Mouse (Mus musculus) forebrain, embryonic 11.5 days (tissue): Measurements from ENCODE around the gene Nav2. TPM values are rescaled to one million over a fixed set of nuclear protein-coding genes. Genes with fewer than 3 reads are reported as not detected.
A peak's percentile ranks its signal among the peaks of the same experiment; 100 is the strongest.

Experiments
- ATAC-seq: fragments of 200-750 bp; cut with Nextera tagmentation; replicated peaks from 2 replicates; pipeline ENCODE4 v1.8.0; 2017; ENCODE audit warnings: moderate TSS enrichment; ENCODE audit not compliant: low FRiP score
- DNase-seq: peaks from one replicate; pipeline ENCODE4 v3.0.0-alpha.2; 2017; ENCODE audit warnings: low spot score
- H3K27ac ChIP-seq: fragments of 300-500 bp; sonication (generic); 2 replicates; pipeline ENCODE4 v1.5.1; 2014; ENCODE audit warnings: low read depth, low read length
- H3K27me3 ChIP-seq: fragments of 300-500 bp; sonication (generic); 2 replicates; pipeline ENCODE4 v1.6.1; 2014; ENCODE audit warnings: mild to moderate bottlenecking, low read length, mixed read lengths; ENCODE audit not compliant: control insufficient read depth, insufficient read depth
- H3K36me3 ChIP-seq: fragments of 300-500 bp; sonication (generic); 2 replicates; pipeline ENCODE4 v1.6.1; 2014; ENCODE audit warnings: mild to moderate bottlenecking, low read length, moderate library complexity, mixed read lengths; ENCODE audit not compliant: control insufficient read depth, insufficient read depth
- H3K4me1 ChIP-seq: fragments of 300-500 bp; sonication (generic); replicated peaks from 2 replicates; pipeline ENCODE4 v1.6.1; 2014; ENCODE audit warnings: low read length, mixed read lengths; ENCODE audit not compliant: control insufficient read depth, insufficient read depth
- H3K4me2 ChIP-seq: fragments of 300-500 bp; sonication (generic); 2 replicates; pipeline ENCODE4 v1.6.1; 2014; ENCODE audit warnings: low read depth, mild to moderate bottlenecking, low read length, moderate library complexity, mixed read lengths; ENCODE audit not compliant: severe bottlenecking
- H3K4me3 ChIP-seq: fragments of 300-500 bp; sonication (generic); 2 replicates; pipeline ENCODE4 v1.5.1; 2014; ENCODE audit warnings: low read depth, low read length
- H3K9ac ChIP-seq: fragments of 300-500 bp; sonication (generic); 2 replicates; pipeline ENCODE4 v1.6.1; 2014; ENCODE audit warnings: low read length
- H3K9me3 ChIP-seq: fragments of 300-500 bp; sonication (generic); 2 replicates; pipeline ENCODE4 v1.6.1; 2016; ENCODE audit warnings: low read length, mixed read lengths; ENCODE audit not compliant: control insufficient read depth
- WGBS: fragments of 180-500 bp; shearing (Covaris S2); extraction: QIAGEN DNeasy Blood & Tissue Kit; methylation state at CpG from one replicate; pipeline ENCODE4 v1.1.7; 2014; 5-methylcytosine and 5-hydroxymethylcytosine counted together
- polyA plus RNA-seq: library from polyadenylated mRNA; unstranded; fragments of >200 nt; fragmentation: Nextera tagmentation; extraction: Ambion mirVana; gene quantifications from 2 replicates; pipeline ENCODE4 v1.2.1, GENCODE M21; 2014

Gene Nav2
- polyA plus RNA-seq, 1 experiment from 2014 or later = 7.2 TPM

DNA sequence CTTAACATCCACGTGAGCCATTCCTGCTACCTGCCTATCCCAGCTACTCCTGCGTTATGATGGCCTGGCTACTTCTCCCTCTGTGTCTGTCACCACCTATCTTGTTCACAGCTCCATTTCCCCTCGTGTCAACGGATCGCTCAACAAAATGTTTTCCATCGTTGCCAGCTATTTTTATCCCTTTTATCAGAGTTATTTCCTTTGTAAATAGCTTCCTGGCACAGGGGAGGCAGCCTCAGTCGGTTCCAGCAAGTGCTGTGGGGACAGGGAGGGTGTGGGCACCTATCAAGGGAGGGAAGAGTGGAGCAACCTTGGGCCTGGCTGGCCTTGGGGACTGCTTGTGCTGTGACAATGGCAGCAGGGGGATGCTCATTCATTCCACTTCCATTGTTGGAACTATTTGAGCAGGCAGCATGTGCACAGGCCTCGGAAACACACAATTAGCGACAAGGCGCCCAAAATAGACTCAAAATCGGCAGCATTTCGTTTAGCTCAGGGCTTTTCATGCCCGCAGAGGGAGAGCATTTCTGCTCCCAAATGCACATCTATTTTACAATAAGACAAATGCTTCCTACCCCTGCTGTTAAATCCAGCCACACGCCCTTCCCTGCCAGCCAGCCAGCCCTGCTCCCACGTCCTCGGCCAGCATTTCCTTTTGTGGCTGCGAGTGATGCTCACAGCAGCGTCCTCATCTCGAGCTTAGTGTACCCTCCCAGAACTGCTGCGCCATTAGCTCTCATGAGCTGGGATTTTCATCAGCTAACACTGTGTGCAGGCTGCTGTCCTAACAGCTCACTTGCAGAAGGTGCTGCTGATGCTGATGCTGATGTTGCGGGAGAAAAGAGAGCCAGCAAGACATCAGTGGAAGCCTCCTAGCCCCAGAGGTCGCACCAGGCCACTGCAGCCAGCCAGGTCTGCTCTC lies 237.5 kb downstream of the Nav2 start:
- no peak overlapping the region for H3K4me2 ChIP-seq
- H3K27ac ChIP-seq = no peak overlapping the region
- H3K4me1 ChIP-seq = peaks cover 2% of the 10 kb centered on the region; the same call in 1 of the 2 replicates
- H3K9me3 ChIP-seq = no peaks in the 10 kb centered on the region; the same call in 1 of the 2 replicates
- no peaks in the 10 kb centered on the region for H3K27me3 ChIP-seq
- DNase-seq (no peak), ATAC-seq (no peak; the same call in 1 of the 2 replicates)
- H3K4me3 ChIP-seq = no peak overlapping the region
- WGBS = 42% methylated on average over 22 of the region's 22 CpGs
- H3K9ac ChIP-seq = no peak overlapping the region
- no peaks in the 10 kb centered on the region for H3K36me3 ChIP-seq

DNA sequence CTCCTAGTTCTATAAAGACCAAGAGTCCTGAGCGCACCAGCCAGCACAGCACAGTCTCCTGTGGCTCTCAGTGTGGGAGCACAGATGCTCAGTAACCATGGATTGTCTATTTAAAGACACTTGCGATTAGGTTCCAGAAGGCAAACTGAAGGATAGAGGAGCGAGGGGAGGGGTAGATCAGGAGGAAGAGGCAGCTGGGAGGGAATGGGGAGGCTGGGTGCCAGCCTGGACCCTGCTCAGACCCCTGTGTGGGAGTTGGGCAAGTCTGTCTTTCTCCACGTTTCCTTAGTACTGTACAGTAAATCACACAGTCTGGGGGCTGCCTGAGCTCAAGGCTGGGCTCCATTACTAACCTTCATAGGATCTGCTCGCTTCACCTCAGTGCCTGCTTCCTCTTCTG lies 243.8 kb downstream of the Nav2 start:
- no peaks in the 10 kb centered on the region for H3K9me3 ChIP-seq
- no peak overlapping the region for H3K9ac ChIP-seq
- H3K4me3 ChIP-seq = no peak overlapping the region
- H3K36me3 ChIP-seq = no peaks in the 10 kb centered on the region
- no peaks in the 10 kb centered on the region for H3K27me3 ChIP-seq
- ATAC-seq (no peak; the same call in 1 of the 2 replicates), DNase-seq (no peak)
- no peaks in the 10 kb centered on the region for H3K4me1 ChIP-seq
- 82% methylated on average over 5 of the region's 5 CpGs for WGBS
- H3K4me2 ChIP-seq = no peak overlapping the region
- no peak overlapping the region for H3K27ac ChIP-seq

DNA sequence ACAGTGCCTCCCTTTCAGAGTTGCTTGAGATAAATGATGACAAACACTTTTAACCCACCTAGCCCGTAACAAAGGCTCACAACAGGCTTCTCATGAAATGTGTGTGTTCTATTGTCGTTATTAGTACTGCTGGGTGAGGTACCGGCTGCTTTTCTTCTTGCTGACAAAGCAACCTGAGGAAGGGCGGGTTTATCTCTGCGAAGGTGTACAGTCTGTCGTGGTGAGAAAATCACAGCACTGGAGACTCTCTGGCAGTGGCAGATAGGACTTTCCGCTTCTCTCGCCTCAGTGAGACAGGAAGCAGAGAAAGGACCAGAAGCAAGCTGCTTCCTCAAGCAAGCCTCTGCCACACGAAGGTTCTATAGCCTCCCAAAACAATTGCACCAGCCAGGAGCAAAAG lies 244.2 kb downstream of the Nav2 start:
- H3K27me3 ChIP-seq = no peaks in the 10 kb centered on the region
- 82% methylated on average over 9 of the region's 9 CpGs for WGBS
- H3K4me1 ChIP-seq = no peaks in the 10 kb centered on the region
- H3K9ac ChIP-seq = no peak overlapping the region
- H3K4me3 ChIP-seq = no peak overlapping the region
- ATAC-seq (no peak), DNase-seq (no peak)
- no peak overlapping the region for H3K4me2 ChIP-seq
- no peaks in the 10 kb centered on the region for H3K9me3 ChIP-seq
- no peaks in the 10 kb centered on the region for H3K36me3 ChIP-seq
- H3K27ac ChIP-seq = no peak overlapping the region

DNA sequence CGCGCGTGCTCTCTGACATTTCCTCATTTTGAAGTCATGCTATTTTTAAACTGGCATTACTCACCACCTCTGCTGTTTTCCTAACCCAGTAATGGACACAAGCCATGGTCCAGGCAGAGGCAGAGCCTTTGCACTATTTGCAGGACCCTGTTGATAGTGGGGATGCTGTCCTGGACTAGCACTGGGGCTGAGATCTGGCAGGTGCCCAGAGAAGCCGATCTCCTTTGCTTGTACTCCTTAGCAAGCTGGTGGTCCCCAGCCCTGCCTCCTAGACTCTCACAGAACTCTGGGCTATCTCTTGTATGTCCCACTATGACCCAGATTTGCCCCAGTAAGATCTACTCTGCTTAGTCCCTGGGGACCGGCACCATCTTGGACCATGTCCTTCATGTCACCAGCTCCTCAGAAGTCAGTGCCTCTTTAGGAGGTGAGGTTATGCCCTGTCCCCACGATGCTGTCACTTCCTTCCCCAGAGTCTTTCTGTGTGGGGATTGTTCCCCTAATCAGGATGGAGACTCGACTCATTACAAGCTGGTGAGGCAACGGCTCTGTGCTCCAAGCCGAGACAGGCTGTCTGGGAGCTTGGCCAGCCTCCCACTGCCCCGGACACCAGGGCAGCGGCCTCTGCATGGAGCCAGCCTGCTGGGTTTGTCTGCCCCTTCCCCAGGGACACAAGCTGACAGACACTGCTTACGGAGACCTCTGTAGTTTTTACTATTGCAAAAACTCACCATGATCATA lies 250.3 kb downstream of the Nav2 start:
- H3K4me3 ChIP-seq = no peak overlapping the region
- ATAC-seq (no peak), DNase-seq (no peak)
- H3K27ac ChIP-seq = no peak overlapping the region
- H3K4me2 ChIP-seq = no peak overlapping the region
- WGBS = 83% methylated on average over 12 of the region's 12 CpGs
- peaks cover 2% of the 10 kb centered on the region; the same call in 1 of the 2 replicates for H3K4me1 ChIP-seq
- H3K9ac ChIP-seq = no peak overlapping the region
- no peaks in the 10 kb centered on the region for H3K9me3 ChIP-seq
- no peaks in the 10 kb centered on the region for H3K36me3 ChIP-seq
- no peaks in the 10 kb centered on the region for H3K27me3 ChIP-seq

DNA sequence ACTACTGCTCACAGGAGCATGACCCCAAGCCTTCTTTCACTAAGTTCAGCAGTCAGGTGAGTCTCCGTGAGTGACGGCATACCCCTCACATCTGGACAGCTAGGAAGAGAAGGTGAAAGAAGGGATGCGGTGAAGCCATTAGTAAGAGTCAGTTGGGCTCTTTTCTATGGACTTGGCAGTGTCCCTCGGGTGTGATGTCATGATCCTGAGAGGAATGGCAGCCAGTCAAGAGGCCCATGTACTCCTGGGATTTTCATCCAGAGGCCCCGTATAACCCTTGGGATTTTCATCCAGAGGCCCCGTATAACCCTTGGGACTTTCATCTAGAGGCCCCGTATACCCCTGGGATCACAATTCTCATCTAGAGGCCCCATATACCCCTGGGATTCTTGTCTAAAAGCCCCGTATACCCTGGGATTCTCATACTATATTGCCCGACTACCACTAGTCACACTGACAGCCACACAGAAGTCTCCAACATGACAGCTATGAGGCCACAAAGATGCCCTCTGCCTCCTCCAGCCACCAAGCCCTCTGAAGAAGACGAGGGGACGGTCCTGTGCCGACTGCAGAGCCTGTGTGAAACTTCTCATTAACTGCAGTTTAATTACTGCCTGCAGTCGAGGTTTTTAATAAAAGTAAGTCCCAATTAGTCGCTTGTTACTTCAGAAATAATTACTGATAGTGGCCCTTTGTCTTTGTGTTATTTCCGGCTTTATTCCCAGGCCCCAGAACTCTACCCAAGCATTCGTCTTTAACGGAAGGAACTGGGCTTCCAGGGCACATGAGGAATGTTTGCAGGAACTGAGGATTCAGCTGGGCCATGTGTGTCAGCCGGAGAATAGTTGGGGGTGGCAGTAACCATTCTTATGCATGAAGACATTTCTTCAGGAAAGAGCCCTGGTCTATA lies 251.4 kb downstream of the Nav2 start:
- no peaks in the 10 kb centered on the region for H3K36me3 ChIP-seq
- DNase-seq (no peak), ATAC-seq (peak; percentile 53; the same call in 1 of the 2 replicates)
- no peak overlapping the region for H3K4me3 ChIP-seq
- H3K4me2 ChIP-seq = no peak overlapping the region
- H3K27me3 ChIP-seq = no peaks in the 10 kb centered on the region
- H3K9me3 ChIP-seq = no peaks in the 10 kb centered on the region
- 60% methylated on average over 18 of the region's 18 CpGs for WGBS
- H3K27ac ChIP-seq = no peak overlapping the region
- peaks cover 5% of the 10 kb centered on the region; the same call in 1 of the 2 replicates for H3K4me1 ChIP-seq
- H3K9ac ChIP-seq = no peak overlapping the region

DNA sequence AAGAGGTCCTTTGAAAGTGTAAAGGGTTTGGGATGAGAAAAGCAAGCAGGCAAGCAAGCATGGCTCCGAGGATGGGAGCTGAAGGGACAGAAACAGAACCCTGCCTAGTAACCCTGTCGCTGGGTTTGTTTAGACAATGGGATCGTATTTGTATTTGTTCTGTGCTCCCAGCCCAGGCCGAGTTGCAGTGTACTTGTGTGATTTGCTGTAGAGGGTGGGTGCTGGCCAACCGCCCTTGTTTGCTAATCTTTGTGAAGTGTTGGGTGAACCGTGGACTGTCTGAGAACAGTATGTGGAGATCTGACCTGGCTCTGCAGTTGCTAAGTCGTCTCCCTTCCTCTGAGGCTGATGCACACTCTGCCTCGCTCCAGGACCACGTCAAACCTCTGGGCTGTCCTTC lies 253.6 kb downstream of the Nav2 start:
- Histone ChIP-seq H3K9ac (no peak overlapping the region), H3K27me3 (no peaks in the 10 kb centered on the region), H3K9me3 (no peaks in the 10 kb centered on the region), H3K36me3 (no peaks in the 10 kb centered on the region), H3K4me2 (no peak overlapping the region), H3K4me3 (no peak overlapping the region), H3K27ac (no peak overlapping the region), H3K4me1 (peaks cover 5% of the 10 kb centered on the region; the same call in 1 of the 2 replicates)
- ATAC-seq (no peak), DNase-seq (no peak)
- WGBS = 50% methylated on average over 9 of the region's 9 CpGs

DNA sequence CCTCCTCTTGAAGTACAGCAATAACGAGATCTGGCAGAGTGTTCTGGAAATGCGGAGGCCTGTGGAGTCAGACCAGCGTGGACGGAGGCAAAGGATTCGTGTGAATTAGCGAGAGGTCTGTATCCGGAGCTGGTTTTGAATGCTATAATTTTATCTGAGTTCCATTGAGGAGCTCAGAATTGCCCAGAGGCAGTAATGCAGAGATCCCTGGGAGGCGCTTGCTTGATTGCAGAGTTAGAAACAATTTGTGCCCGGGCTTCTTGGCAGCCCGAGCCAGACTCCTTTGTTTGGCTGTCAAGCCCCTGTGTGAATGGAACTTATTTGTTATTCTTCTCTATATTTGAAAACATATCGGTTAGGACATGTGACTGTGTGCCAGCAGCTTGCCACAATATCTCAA lies 255.3 kb downstream of the Nav2 start:
- no peak overlapping the region for H3K9ac ChIP-seq
- no peak overlapping the region for H3K27ac ChIP-seq
- no peak for ATAC-seq
- H3K4me1 ChIP-seq = peaks cover 5% of the 10 kb centered on the region; the same call in 1 of the 2 replicates
- no peak for DNase-seq
- whole genome bisulfite sequencing = 43% methylated on average over 11 of the region's 11 CpGs
- H3K4me2 ChIP-seq = no peak overlapping the region
- no peaks in the 10 kb centered on the region for H3K36me3 ChIP-seq
- no peaks in the 10 kb centered on the region for H3K27me3 ChIP-seq
- no peaks in the 10 kb centered on the region for H3K9me3 ChIP-seq
- H3K4me3 ChIP-seq = no peak overlapping the region

DNA sequence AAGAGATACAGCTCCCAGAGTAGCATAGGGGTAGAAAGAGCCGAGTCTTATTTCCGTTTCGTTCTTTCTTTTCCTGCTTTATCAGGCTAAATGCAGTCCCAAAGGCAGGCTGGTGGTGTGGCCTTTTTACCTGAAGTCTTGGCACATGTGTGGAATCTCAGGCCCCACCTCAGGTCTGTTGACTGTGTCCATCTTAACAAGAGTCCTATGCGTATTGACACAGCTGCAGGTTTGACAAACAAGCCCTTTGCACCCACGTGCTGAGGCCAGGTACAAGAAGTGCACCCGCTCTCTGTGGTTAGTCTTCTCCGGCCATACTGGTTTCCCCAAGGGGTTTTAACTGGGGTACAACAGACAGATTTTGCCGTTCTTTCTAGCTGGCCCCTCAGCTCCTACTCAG lies 256.4 kb downstream of the Nav2 start:
- WGBS = 94% methylated on average over 8 of the region's 8 CpGs
- no peaks in the 10 kb centered on the region for H3K36me3 ChIP-seq
- H3K4me3 ChIP-seq = no peak overlapping the region
- H3K4me2 ChIP-seq = no peak overlapping the region
- DNase-seq (no peak), ATAC-seq (no peak)
- H3K4me1 ChIP-seq = peaks cover 5% of the 10 kb centered on the region; the same call in 1 of the 2 replicates
- H3K9me3 ChIP-seq = no peaks in the 10 kb centered on the region
- no peaks in the 10 kb centered on the region for H3K27me3 ChIP-seq
- no peak overlapping the region for H3K27ac ChIP-seq
- no peak overlapping the region for H3K9ac ChIP-seq
